Mouse (Mus musculus) kidney, adult 2 months (tissue): ENCODE measurements around the gene Ric3. TPM values are rescaled to one million over a fixed set of nuclear protein-coding genes. Genes with fewer than 3 reads are reported as not detected.
A peak's percentile ranks its signal among the peaks of the same experiment; 100 is the strongest.

ENCODE experiments used
- DNase-seq: peaks from one replicate; pipeline ENCODE4 v3.0.0; 2021
- H3K27ac ChIP-seq: fragments of 200-500 bp; 2 replicates; pipeline ENCODE4 v1.5.1; 2012; ENCODE audit warnings: low read depth, low read length, control low read depth, inconsistent platforms; ENCODE audit not compliant: insufficient read depth
- H3K27me3 ChIP-seq: fragments of 200-500 bp; replicated peaks from 2 replicates; pipeline ENCODE4 v1.6.1; 2012; ENCODE audit warnings: mild to moderate bottlenecking, moderate library complexity, low read length, inconsistent platforms; ENCODE audit not compliant: control insufficient read depth, insufficient read depth
- H3K36me3 ChIP-seq: fragments of 200-500 bp; 2 replicates; pipeline ENCODE4 v1.6.1; 2012; ENCODE audit warnings: mild to moderate bottlenecking, moderate library complexity, low read length, inconsistent platforms; ENCODE audit not compliant: control insufficient read depth, insufficient read depth
- H3K4me1 ChIP-seq: fragments of 200-500 bp; 2 replicates; pipeline ENCODE4 v1.6.1; 2011; ENCODE audit warnings: low read length; ENCODE audit not compliant: control insufficient read depth, insufficient read depth
- H3K4me3 ChIP-seq: fragments of 200-500 bp; 2 replicates; pipeline ENCODE4 v1.5.1; 2011; ENCODE audit warnings: mild to moderate bottlenecking, low read depth, low read length, control low read depth; ENCODE audit not compliant: insufficient read depth
- CTCF ChIP-seq: fragments of 200-500 bp; conservative IDR thresholded peaks from 2 replicates; pipeline ENCODE4 v1.5.1; 2011; ENCODE audit warnings: low read depth, mild to moderate bottlenecking, control low read depth, low read length, moderate library complexity, mixed read lengths; ENCODE audit not compliant: insufficient read depth, insufficient read length
- POLR2A ChIP-seq: fragments of 200-500 bp; IDR thresholded peaks from one replicate; pipeline ENCODE4 v1.6.1; 2011; ENCODE audit warnings: low read depth, low read length, control low read depth
- WGBS: fragments of 180-500 bp; shearing (Covaris S2); methylation state at CpG from one replicate; pipeline ENCODE4 v1.1.7; 2018; 5-methylcytosine and 5-hydroxymethylcytosine counted together
- polyA plus RNA-seq: library from polyadenylated mRNA; depleted of rRNA; stranded (reverse); fragments of >200 nt; gene quantifications from 2 replicates; pipeline ENCODE4 v1.2.3, GENCODE M21; 2012

Gene Ric3
- polyA plus RNA-seq, 1 experiment = 0.63 TPM

- Histone ChIP-seq H3K27ac (no peak overlapping the region), H3K4me1 (no peaks in the 10 kb centered on the region), H3K27me3 (no peaks in the 10 kb centered on the region), H3K4me3 (no peak overlapping the region), H3K36me3 (no peaks in the 10 kb centered on the region)
- TF ChIP-seq CTCF (no peak), POLR2A (no peak)
- 88% methylated on average over 9 of the region's 9 CpGs for WGBS
- DNase-seq = no peak
Observed at GRCm38 (mm10) chr7:109026976-109027375, 56.2 kb downstream of the Ric3 start.

DNA sequence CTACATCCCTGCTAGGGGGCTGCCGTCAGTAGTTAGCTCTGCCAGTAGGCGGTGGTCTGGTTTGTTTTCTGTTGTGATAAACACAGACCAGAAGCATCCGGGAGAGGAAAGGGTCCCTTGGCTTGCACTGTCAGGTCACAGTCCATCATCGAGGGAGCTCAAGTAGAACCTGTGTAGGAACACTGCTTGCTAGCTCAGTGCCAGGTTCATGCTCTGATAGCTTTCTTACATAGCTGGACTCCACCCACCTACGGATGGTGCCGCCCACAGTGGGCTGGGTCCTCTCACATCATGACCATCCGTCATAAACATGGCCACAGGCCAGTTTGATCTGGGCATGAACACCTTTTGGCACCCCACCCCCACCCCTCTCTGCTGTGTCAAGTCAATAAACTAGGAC, 57.4 kb downstream of the Ric3 start:
- Histone ChIP-seq H3K4me3 (no peak overlapping the region), H3K36me3 (no peaks in the 10 kb centered on the region), H3K27me3 (no peaks in the 10 kb centered on the region), H3K4me1 (no peaks in the 10 kb centered on the region), H3K27ac (no peak overlapping the region)
- WGBS = 65% methylated on average over 7 of the region's 7 CpGs
- peak; percentile 14 for DNase-seq
- TF ChIP-seq CTCF (no peak), POLR2A (no peak)

- Histone ChIP-seq H3K27me3 (no peaks in the 10 kb centered on the region), H3K27ac (no peak overlapping the region), H3K4me3 (no peak overlapping the region), H3K4me1 (no peaks in the 10 kb centered on the region), H3K36me3 (no peaks in the 10 kb centered on the region)
- WGBS = 11% methylated on average over 3 of the region's 3 CpGs
- TF ChIP-seq CTCF (peak; percentile 81), POLR2A (no peak)
- DNase-seq = peak; percentile 61
Observed at GRCm38 (mm10) chr7:109021428-109021827, 61.7 kb downstream of the Ric3 start.

DNA sequence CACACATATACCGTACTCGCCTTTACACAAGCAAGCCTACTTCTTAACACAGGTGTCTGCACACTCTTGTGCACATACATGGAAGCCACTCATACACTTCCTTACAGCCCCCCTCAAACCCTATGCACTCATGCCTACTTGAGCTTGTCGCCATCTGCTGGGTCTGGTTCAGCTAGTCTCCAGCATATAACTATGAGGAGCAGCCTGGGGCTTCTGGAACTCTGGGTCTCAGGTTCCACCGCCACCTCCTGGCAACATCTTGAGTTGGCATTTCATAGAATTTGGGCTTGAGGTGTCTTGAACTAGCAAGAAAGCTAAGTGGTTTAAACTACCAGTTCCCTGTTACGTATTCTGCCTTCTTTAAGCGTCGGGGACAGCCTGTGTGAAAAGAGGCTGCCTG, 63.9 kb downstream of the Ric3 start:
- no peaks in the 10 kb centered on the region for H3K36me3 ChIP-seq
- H3K27me3 ChIP-seq = no peaks in the 10 kb centered on the region
- H3K4me3 ChIP-seq = no peak overlapping the region
- no peak for DNase-seq
- H3K27ac ChIP-seq = no peak overlapping the region
- H3K4me1 ChIP-seq = no peaks in the 10 kb centered on the region
- 92% methylated on average over 7 of the region's 7 CpGs for WGBS
- TF ChIP-seq CTCF (no peak), POLR2A (no peak)

DNA sequence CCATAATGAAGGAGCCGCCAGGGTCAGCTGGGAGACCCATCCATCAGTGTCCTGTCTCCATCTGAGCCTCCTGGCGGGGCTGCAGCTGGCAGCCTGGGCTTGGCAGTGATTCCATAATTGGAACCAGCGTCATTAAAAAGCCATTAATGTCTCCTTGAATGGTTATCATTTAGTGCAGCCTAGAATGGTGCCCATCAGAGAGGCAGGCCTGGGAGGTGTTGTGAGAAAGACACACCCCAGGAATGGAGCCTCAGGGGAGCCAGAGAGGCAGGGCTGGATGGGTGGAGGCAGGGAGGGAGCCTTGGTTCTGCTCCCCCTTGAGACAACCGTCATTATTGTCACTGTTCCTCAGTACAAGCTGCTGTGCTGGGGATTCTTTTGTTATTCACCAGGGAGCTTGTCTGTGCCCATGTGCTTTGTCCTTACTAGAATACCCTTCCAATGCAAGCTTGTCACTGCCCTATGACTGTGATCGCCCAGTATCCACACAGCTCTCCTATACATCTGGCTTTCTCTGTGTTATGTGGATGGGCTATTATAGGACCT, 66.7 kb downstream of the Ric3 start:
- Histone ChIP-seq H3K27me3 (no peaks in the 10 kb centered on the region), H3K4me1 (no peaks in the 10 kb centered on the region), H3K27ac (no peak overlapping the region), H3K4me3 (no peak overlapping the region), H3K36me3 (no peaks in the 10 kb centered on the region)
- DNase-seq = no peak
- WGBS = 40% methylated on average over 5 of the region's 5 CpGs
- TF ChIP-seq POLR2A (no peak), CTCF (no peak)

- Histone ChIP-seq H3K4me1 (no peaks in the 10 kb centered on the region), H3K27ac (no peak overlapping the region), H3K4me3 (no peak overlapping the region), H3K27me3 (peaks cover 2% of the 10 kb centered on the region; the same call in 1 of the 2 replicates), H3K36me3 (no peaks in the 10 kb centered on the region)
- 83% methylated on average over 7 of the region's 7 CpGs for WGBS
- TF ChIP-seq POLR2A = no peak
- no peak for TF ChIP-seq CTCF
- no peak for DNase-seq
Observed at GRCm38 (mm10) chr7:109014851-109015250, 68.3 kb downstream of the Ric3 start.

DNA sequence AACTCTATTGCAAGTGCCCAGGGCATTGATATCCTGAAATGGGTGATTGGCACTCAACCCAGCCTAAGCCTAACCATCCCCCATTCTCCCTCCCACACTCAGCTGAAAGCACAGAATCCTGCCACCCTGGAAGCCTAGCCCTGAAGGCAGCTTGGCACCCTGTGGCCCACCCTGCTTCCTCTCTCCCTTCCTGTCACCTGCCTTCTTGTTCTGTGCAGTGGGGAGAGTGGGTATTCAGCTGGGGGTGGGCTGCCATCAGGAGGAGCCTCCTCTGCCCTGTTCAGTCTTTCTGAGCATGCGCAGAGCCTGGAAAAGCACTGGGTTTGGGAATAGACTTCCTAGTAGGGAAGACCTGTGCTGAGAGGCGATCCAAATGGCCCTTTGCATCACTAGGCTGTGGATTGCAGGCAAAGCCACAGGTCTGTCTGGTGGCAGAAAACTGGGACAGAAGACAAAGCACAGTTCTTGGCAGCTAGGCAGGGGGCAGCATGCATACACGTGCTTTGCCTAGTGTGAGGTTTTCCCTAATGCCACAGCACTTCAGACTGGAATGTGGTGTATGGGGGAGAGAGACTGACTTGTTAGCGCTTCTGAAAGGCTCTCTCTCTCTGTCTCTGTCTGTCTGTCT, 70.0 kb downstream of the Ric3 start:
- Histone ChIP-seq H3K36me3 (no peaks in the 10 kb centered on the region), H3K4me1 (no peaks in the 10 kb centered on the region), H3K27ac (no peak overlapping the region), H3K27me3 (peaks cover 2% of the 10 kb centered on the region; the same call in 1 of the 2 replicates), H3K4me3 (no peak overlapping the region)
- no peak for DNase-seq
- TF ChIP-seq POLR2A = no peak
- no peak for TF ChIP-seq CTCF
- WGBS = 59% methylated on average over 4 of the region's 4 CpGs
